Mouse (Mus musculus): ENCODE data around the gene Plekha6. TPM values are rescaled to one million over a fixed set of nuclear protein-coding genes. Genes with fewer than 3 reads are reported as not detected.

Gene Plekha6
- polyA plus RNA-seq, 1 experiment from 2014 or later, result 3.2 TPM

- ATAC-seq (peak; percentile 23; the same call in 1 of the 2 replicates), DNase-seq (ENCODE audit: low spot score) (no peak)
- H3K4me2 ChIP-seq (replicated peaks; ENCODE audit: low read depth, low read length), result no peak overlapping the region
- H3K4me3 ChIP-seq (ENCODE audit: low read depth, low read length), result no peak overlapping the region
- 43% methylated on average over 6 of the region's 6 CpGs for WGBS
- no peak for TF ChIP-seq CTCF (IDR thresholded peaks at IDR 0.05)
- no peak for TF ChIP-seq EP300 (IDR thresholded peaks at IDR 0.05)
- H3K27me3 ChIP-seq (replicated peaks; ENCODE audit: insufficient read depth, low read length), result no peaks in the 10 kb centered on the region
- no peaks in the 10 kb centered on the region for H3K36me3 ChIP-seq (ENCODE audit: insufficient read depth, low read length)
- no peaks in the 10 kb centered on the region for H3K9me3 ChIP-seq (ENCODE audit: low read length)
- H3K4me1 ChIP-seq (ENCODE audit: insufficient read depth, low read depth, low read length), result no peaks in the 10 kb centered on the region
- H3K9ac ChIP-seq (replicated peaks; ENCODE audit: low read depth), result no peak overlapping the region
- no peak overlapping the region for H3K27ac ChIP-seq (ENCODE audit: low read length)
Observed at GRCm38 (mm10) chr1:133270336-133270735, 106.3 kb downstream of the Plekha6 start.

- no peaks in the 10 kb centered on the region for H3K36me3 ChIP-seq (ENCODE audit: insufficient read depth, low read length)
Observed at GRCm38 (mm10) chr1:133274163-133274562, 110.2 kb downstream of the Plekha6 start.

GRCm38 (mm10) chr1:133276983-133277382 lies 113.0 kb downstream of the Plekha6 start:
- TF ChIP-seq EP300 (IDR thresholded peaks at IDR 0.05), result no peak
- no peak for TF ChIP-seq CTCF (IDR thresholded peaks at IDR 0.05)
- peak; percentile 19; the same call in 1 of the 2 replicates for ATAC-seq
- no peak overlapping the region for H3K27ac ChIP-seq (ENCODE audit: low read length)
- H3K4me1 ChIP-seq (ENCODE audit: insufficient read depth, low read depth, low read length), result no peaks in the 10 kb centered on the region
- H3K4me3 ChIP-seq (ENCODE audit: low read depth, low read length), result no peak overlapping the region
- H3K36me3 ChIP-seq (ENCODE audit: insufficient read depth, low read length), result no peaks in the 10 kb centered on the region
- H3K9me3 ChIP-seq (ENCODE audit: low read length), result no peaks in the 10 kb centered on the region
- no peak overlapping the region for H3K9ac ChIP-seq (replicated peaks; ENCODE audit: low read depth)
- H3K27me3 ChIP-seq (replicated peaks; ENCODE audit: insufficient read depth, low read length), result no peaks in the 10 kb centered on the region
- DNase-seq (ENCODE audit: low spot score), result peak; percentile 16
- H3K4me2 ChIP-seq (replicated peaks; ENCODE audit: low read depth, low read length), result no peak overlapping the region
- WGBS, result 62% methylated on average over 5 of the region's 5 CpGs

More at GRCm38 (mm10) chr1:133274163-133274562, 110.2 kb downstream of the Plekha6 start:
- Histone ChIP-seq H3K4me1 (ENCODE audit: insufficient read depth, low read depth, low read length) (no peaks in the 10 kb centered on the region), H3K9ac (replicated peaks; ENCODE audit: low read depth) (no peak overlapping the region), H3K4me2 (replicated peaks; ENCODE audit: low read depth, low read length) (no peak overlapping the region), H3K4me3 (ENCODE audit: low read depth, low read length) (no peak overlapping the region), H3K27me3 (replicated peaks; ENCODE audit: insufficient read depth, low read length) (no peaks in the 10 kb centered on the region), H3K9me3 (ENCODE audit: low read length) (no peaks in the 10 kb centered on the region), H3K27ac (ENCODE audit: low read length) (no peak overlapping the region)
- WGBS, result 90% methylated on average over 19 of the region's 19 CpGs
- DNase-seq (ENCODE audit: low spot score) (no peak), ATAC-seq (no peak)
- TF ChIP-seq EP300 (IDR thresholded peaks at IDR 0.05) (no peak), CTCF (IDR thresholded peaks at IDR 0.05) (no peak)

- Histone ChIP-seq H3K27ac (ENCODE audit: low read length) (no peak overlapping the region), H3K36me3 (ENCODE audit: insufficient read depth, low read length) (no peaks in the 10 kb centered on the region), H3K4me3 (ENCODE audit: low read depth, low read length) (no peak overlapping the region), H3K9me3 (ENCODE audit: low read length) (no peaks in the 10 kb centered on the region), H3K27me3 (replicated peaks; ENCODE audit: insufficient read depth, low read length) (no peaks in the 10 kb centered on the region), H3K9ac (replicated peaks; ENCODE audit: low read depth) (no peak overlapping the region), H3K4me2 (replicated peaks; ENCODE audit: low read depth, low read length) (no peak overlapping the region), H3K4me1 (ENCODE audit: insufficient read depth, low read depth, low read length) (no peaks in the 10 kb centered on the region)
- TF ChIP-seq CTCF (IDR thresholded peaks at IDR 0.05), result no peak
- no peak for TF ChIP-seq EP300 (IDR thresholded peaks at IDR 0.05)
- DNase-seq (ENCODE audit: low spot score), result no peak
- no peak for ATAC-seq
- 69% methylated on average over 6 of the region's 6 CpGs for WGBS
Observed at GRCm38 (mm10) chr1:133278539-133278938, 114.5 kb downstream of the Plekha6 start.

- Histone ChIP-seq H3K4me2 (replicated peaks; ENCODE audit: low read depth, low read length) (no peak overlapping the region), H3K27ac (ENCODE audit: low read length) (no peak overlapping the region), H3K9ac (replicated peaks; ENCODE audit: low read depth) (no peak overlapping the region), H3K4me1 (ENCODE audit: insufficient read depth, low read depth, low read length) (no peaks in the 10 kb centered on the region), H3K36me3 (ENCODE audit: insufficient read depth, low read length) (no peaks in the 10 kb centered on the region), H3K4me3 (ENCODE audit: low read depth, low read length) (no peak overlapping the region), H3K9me3 (ENCODE audit: low read length) (no peaks in the 10 kb centered on the region), H3K27me3 (replicated peaks; ENCODE audit: insufficient read depth, low read length) (no peaks in the 10 kb centered on the region)
- TF ChIP-seq EP300 (IDR thresholded peaks at IDR 0.05) (no peak), CTCF (IDR thresholded peaks at IDR 0.05) (no peak)
- ATAC-seq (no peak), DNase-seq (ENCODE audit: low spot score) (no peak)
- 64% methylated on average over 14 of the region's 15 CpGs for WGBS
Observed at GRCm38 (mm10) chr1:133278946-133279631, 115.1 kb downstream of the Plekha6 start.

GRCm38 (mm10) chr1:133279632-133280093 lies 115.7 kb downstream of the Plekha6 start:
- Histone ChIP-seq H3K9ac (replicated peaks; ENCODE audit: low read depth) (no peak overlapping the region), H3K4me1 (ENCODE audit: insufficient read depth, low read depth, low read length) (no peaks in the 10 kb centered on the region), H3K4me3 (ENCODE audit: low read depth, low read length) (no peak overlapping the region), H3K27ac (ENCODE audit: low read length) (no peak overlapping the region), H3K36me3 (ENCODE audit: insufficient read depth, low read length) (no peaks in the 10 kb centered on the region), H3K27me3 (replicated peaks; ENCODE audit: insufficient read depth, low read length) (no peaks in the 10 kb centered on the region), H3K9me3 (ENCODE audit: low read length) (no peaks in the 10 kb centered on the region), H3K4me2 (replicated peaks; ENCODE audit: low read depth, low read length) (no peak overlapping the region)
- no peak for TF ChIP-seq CTCF (IDR thresholded peaks at IDR 0.05)
- TF ChIP-seq EP300 (IDR thresholded peaks at IDR 0.05), result no peak
- WGBS, result 66% methylated on average over 11 of the region's 11 CpGs
- no peak for DNase-seq (ENCODE audit: low spot score)
- ATAC-seq, result no peak

All from lung, postnatal 0 days (tissue).